Mouse (Mus musculus) liver, adult 2 months (tissue): ENCODE measurements at regions not wholly inside any gene's neighbourhood (a gene's known extent, or its start where the extent isn't known, plus 50 kb on each side); places are given as distances from the start of the nearest gene placed in this dataset.

Source experiments
- DNase-seq: peaks from one replicate; pipeline ENCODE4 v3.0.0-alpha.2; 2011; ENCODE audit warnings: low read depth, low spot score; ENCODE audit errors: extremely low read depth
- H3K27ac ChIP-seq: fragments of 200-500 bp; replicated peaks from 2 replicates; pipeline ENCODE4 v1.5.1; 2012; ENCODE audit warnings: low read depth, mild to moderate bottlenecking, control low read depth, inconsistent platforms, low read length; ENCODE audit not compliant: insufficient read depth
- H3K27me3 ChIP-seq: fragments of 200-500 bp; 2 replicates; pipeline ENCODE4 v1.6.1; 2012; ENCODE audit warnings: mild to moderate bottlenecking, moderate library complexity, low read length, inconsistent platforms; ENCODE audit not compliant: control insufficient read depth, insufficient read depth
- H3K36me3 ChIP-seq: fragments of 200-500 bp; 2 replicates; pipeline ENCODE4 v1.6.1; 2012; ENCODE audit warnings: low read length, inconsistent platforms; ENCODE audit not compliant: control insufficient read depth, insufficient read depth
- H3K4me1 ChIP-seq: fragments of 200-500 bp; 2 replicates; pipeline ENCODE4 v1.6.1; 2011; ENCODE audit warnings: low read length; ENCODE audit not compliant: control insufficient read depth, insufficient read depth
- H3K4me3 ChIP-seq: fragments of 200-500 bp; 2 replicates; pipeline ENCODE4 v1.5.1; 2011; ENCODE audit warnings: low read depth, mild to moderate bottlenecking, control low read depth, low read length, moderate library complexity; ENCODE audit not compliant: insufficient read depth
- H3K79me2 ChIP-seq: fragments of 200-500 bp; 2 replicates; pipeline ENCODE4 v1.6.1; 2012; ENCODE audit warnings: inconsistent platforms, mild to moderate bottlenecking, low read length, moderate library complexity; ENCODE audit not compliant: control insufficient read depth, insufficient read depth
- H3K9ac ChIP-seq: fragments of 200-500 bp; 2 replicates; pipeline ENCODE4 v1.6.1; 2012; ENCODE audit warnings: low read depth, mild to moderate bottlenecking, control low read depth, inconsistent platforms, low read length
- CTCF ChIP-seq: fragments of 200-500 bp; IDR thresholded peaks from 2 replicates; pipeline ENCODE4 v1.5.1; 2011; ENCODE audit warnings: low read depth, low read length, control low read depth
- POLR2A ChIP-seq: fragments of 200-500 bp; IDR thresholded peaks from 2 replicates; pipeline ENCODE4 v1.6.1; 2011; ENCODE audit warnings: low read length, control low read depth; ENCODE audit not compliant: insufficient read depth; ENCODE audit errors: extremely low read depth
- WGBS: fragments of 180-500 bp; shearing (Covaris S2); methylation state at CpG from one replicate; pipeline ENCODE4 v1.1.7; 2018; 5-methylcytosine and 5-hydroxymethylcytosine counted together

DNA sequence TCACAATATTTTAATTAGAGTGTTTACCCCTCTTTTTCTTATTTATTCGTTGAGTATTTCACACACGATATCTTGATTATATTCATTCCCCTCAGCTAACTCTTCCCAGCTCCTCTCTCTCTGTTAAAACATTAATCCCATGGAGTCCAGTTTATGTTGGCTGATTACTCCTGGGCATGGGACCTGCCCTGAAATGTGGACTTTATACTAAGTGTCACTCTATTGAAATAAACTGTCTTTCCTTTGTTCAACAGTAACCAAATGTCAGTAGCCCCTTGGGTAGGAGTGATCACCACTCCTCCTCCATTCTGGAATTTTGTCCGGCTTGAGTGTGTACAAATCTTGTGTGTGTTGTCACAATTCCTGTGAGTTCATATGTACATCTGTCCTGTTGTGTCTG is 113.4 kb downstream of the Cdc42ep3 start:
- Histone ChIP-seq H3K9ac (no peak overlapping the region), H3K4me1 (no peaks in the 10 kb centered on the region), H3K36me3 (no peaks in the 10 kb centered on the region), H3K27me3 (no peaks in the 10 kb centered on the region), H3K27ac (no peak overlapping the region), H3K4me3 (no peak overlapping the region), H3K79me2 (no peaks in the 10 kb centered on the region)
- 85% methylated on average over 3 of the region's 3 CpGs for WGBS
- TF ChIP-seq POLR2A (no peak), CTCF (no peak)
- no peak for DNase-seq

DNA sequence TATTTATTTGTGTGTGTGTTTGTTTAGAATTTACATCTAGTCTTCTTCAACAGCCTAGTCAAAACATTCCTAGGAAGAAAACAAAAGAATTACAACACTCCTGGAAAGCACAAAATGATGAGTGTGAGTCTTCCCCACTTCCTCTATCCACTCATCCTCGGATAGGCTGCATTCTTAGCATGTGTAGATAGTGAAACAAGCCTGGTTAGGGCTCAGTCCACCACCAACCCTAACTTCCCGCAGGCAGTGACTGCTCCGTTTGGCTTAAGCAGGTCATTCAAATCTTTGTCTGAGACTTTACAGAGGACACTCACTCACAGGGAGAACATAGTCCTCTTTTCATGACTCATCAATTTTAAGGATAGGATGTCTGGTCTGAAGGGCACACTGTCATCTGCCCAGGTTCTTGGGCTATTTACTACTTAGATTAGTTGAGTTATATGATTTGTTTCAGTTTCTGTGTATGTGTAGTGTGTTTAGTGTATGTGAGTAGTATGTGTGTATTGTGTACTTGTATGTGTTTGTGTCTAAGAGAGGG is 118.6 kb downstream of the Cdc42ep3 start:
- no peaks in the 10 kb centered on the region for H3K27me3 ChIP-seq
- no peak overlapping the region for H3K9ac ChIP-seq
- no peak overlapping the region for H3K27ac ChIP-seq
- H3K79me2 ChIP-seq: no peaks in the 10 kb centered on the region
- no peaks in the 10 kb centered on the region for H3K4me1 ChIP-seq
- H3K4me3 ChIP-seq: no peak overlapping the region
- TF ChIP-seq POLR2A (no peak), CTCF (no peak)
- no peaks in the 10 kb centered on the region for H3K36me3 ChIP-seq
- 69% methylated on average over 3 of the region's 3 CpGs for WGBS
- no peak for DNase-seq

- no peak for TF ChIP-seq CTCF
- no peak for TF ChIP-seq POLR2A
- Histone ChIP-seq H3K79me2 (no peaks in the 10 kb centered on the region), H3K4me1 (no peaks in the 10 kb centered on the region), H3K27me3 (no peaks in the 10 kb centered on the region), H3K27ac (no peak overlapping the region), H3K9ac (no peak overlapping the region), H3K36me3 (no peaks in the 10 kb centered on the region), H3K4me3 (no peak overlapping the region)
- no peak for DNase-seq
- WGBS: 74% methylated on average over 25 of the region's 25 CpGs
Measured at GRCm38 (mm10) chr17:79230653-79231489, 124.0 kb downstream of the Cdc42ep3 start.

DNA sequence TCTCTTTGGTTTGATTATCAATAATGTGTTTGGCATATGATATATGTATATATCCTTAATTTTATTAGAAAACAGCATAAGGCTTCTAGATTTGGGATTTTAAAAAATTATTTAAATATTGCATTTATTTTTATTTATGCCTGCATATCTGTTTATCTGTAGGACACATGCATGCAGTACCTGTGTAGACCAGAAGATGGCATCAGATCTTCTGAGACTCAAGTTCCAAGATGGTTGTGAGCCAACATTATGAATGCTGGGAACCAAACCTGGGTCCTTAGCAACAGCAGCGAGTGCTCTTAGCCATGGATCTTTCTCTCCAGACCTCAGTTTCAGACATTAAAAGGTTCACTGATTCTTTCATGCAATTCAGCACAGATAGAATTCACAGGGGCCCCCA is 148.3 kb downstream of the Cdc42ep3 start:
- Histone ChIP-seq H3K27ac (no peak overlapping the region), H3K4me3 (no peak overlapping the region), H3K4me1 (no peaks in the 10 kb centered on the region), H3K79me2 (no peaks in the 10 kb centered on the region), H3K36me3 (no peaks in the 10 kb centered on the region), H3K27me3 (no peaks in the 10 kb centered on the region), H3K9ac (no peak overlapping the region)
- DNase-seq: peak; percentile 16
- TF ChIP-seq CTCF: peak; percentile 20; the same call in 1 of the 2 replicates
- no peak for TF ChIP-seq POLR2A
- 98% methylated on average over 1 of the region's 1 CpGs for WGBS

DNA sequence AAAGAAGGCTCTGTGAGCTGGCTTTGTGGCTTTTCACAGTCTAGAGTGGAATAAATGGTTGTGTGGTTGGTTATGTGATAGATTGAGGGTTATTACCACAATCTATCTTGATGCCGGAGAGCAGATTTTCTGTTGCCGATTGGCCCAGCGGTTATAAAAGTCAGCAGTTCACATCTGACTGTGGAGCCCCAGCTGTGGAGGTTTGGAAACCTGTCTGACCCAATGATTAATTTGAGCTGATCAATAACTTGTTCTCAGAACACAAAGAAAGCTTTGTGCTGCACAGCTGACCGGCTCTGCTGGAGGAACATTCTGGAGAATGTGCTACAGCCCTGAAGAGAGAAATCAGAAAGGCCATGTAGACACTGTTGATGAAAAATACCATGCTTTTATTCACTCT is 148.8 kb downstream of the Cdc42ep3 start:
- no peak for TF ChIP-seq POLR2A
- TF ChIP-seq CTCF: no peak
- no peaks in the 10 kb centered on the region for H3K4me1 ChIP-seq
- H3K27me3 ChIP-seq: no peaks in the 10 kb centered on the region
- H3K4me3 ChIP-seq: no peak overlapping the region
- H3K79me2 ChIP-seq: no peaks in the 10 kb centered on the region
- no peaks in the 10 kb centered on the region for H3K36me3 ChIP-seq
- DNase-seq: no peak
- H3K9ac ChIP-seq: no peak overlapping the region
- 84% methylated on average over 4 of the region's 4 CpGs for WGBS
- no peak overlapping the region for H3K27ac ChIP-seq

- Histone ChIP-seq H3K4me1 (no peaks in the 10 kb centered on the region), H3K36me3 (no peaks in the 10 kb centered on the region), H3K27me3 (no peaks in the 10 kb centered on the region), H3K4me3 (no peak overlapping the region), H3K9ac (no peak overlapping the region), H3K79me2 (no peaks in the 10 kb centered on the region), H3K27ac (no peak overlapping the region)
- DNase-seq: no peak
- 82% methylated on average over 9 of the region's 9 CpGs for WGBS
- TF ChIP-seq POLR2A: no peak
- no peak for TF ChIP-seq CTCF
Measured at GRCm38 (mm10) chr17:79199814-79200491, 148.2 kb downstream of the Qpct start.
